Mouse (Mus musculus): Measurements from ENCODE around the gene Kdelc2. TPM values are rescaled to one million over a fixed set of nuclear protein-coding genes. Genes with fewer than 3 reads are reported as not detected.
A peak's percentile ranks its signal among the peaks of the same experiment; 100 is the strongest.

The Kdelc2 gene
- total RNA-seq, 2 experiments from 2014 or later: 0.34 to 0.96 TPM

DNA sequence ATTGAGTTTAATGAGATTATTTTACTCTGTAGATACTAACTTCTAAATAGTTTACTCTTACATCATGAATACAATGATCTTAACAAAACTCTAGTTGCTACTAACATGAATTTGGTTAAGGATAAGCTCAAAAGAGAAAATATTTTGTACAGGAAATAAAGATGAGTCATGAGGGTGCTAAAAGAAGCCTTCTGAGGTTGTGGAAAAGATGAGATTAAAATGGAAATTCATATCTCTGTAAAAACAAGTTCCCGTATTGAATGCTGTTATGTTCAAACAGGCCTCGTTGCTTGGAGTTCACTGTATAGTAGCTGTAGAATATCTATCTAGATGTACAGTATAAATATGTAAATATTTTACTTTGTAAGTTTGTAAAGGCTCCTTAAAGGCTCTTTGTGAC lies 3.2 kb upstream of the Kdelc2 start:
- ATAC-seq (replicated peaks; ENCODE audit: low FRiP score, poor library complexity, severe bottlenecking): no peak

DNA sequence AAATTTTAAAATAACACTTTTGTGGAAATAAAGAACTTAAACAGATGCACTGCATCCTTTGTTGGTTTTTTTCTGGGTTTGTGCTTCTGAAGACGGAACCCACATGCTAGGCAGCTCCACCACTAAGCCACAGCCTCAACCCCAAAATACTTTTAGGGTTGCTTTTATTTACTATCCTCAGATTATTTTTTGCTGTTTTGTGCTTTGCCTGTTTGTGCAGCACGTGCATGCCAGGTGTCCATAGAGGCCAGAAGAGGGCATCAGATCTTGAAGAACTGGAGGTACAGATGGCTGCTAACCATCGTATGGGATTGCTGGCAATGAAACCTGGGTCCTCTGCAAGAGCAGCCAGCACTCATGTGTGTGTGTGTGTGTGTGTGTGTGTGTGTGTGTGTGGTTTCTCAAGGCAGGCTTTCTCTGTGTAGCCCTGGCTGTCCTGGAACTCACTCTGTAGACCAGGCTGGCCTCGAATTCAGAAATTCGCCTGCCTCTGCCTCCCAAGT lies 2.7 kb upstream of the Kdelc2 start:
- no peak for ATAC-seq (replicated peaks; ENCODE audit: low FRiP score, poor library complexity, severe bottlenecking)

DNA sequence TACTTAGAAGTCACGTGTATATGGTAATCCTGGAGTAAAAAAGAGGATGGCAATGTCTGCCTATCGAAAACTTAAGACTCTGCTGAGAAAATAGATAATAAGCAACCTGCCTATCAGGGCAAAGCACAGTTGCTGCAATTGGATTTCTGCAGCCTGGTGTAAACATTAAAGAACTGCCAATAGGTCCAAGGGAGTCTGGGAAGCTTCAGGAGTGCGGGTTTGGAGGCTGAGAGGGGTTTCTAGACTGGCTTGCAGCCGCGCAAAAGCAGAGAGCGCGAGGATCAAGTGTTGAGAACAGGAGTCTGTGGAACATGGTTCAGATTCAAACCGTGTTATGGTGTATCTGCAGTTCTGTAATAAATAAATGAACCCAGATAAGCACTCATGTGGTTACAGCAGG lies 1.0 kb downstream of the Kdelc2 start:
- ATAC-seq (replicated peaks; ENCODE audit: low FRiP score, poor library complexity, severe bottlenecking): no peak

DNA sequence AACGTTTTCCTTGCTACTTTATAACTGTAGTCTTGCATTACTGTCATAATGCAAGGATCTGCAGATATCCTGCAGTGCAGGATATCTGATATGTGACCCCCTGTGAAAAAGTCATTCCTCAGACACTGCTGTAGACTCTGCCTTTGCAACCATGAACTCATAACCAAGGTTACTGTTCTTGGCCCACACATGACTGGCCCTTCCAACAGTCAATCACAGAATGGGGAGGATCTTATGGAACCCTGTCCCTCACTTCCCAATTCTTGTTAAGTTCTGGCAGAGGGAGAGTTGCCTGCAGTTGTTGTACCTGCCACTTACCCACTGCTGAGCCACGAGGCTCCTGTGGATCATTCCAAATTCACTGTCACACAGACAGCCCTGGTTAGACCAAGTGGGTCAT lies 3.6 kb downstream of the Kdelc2 start:
- ATAC-seq (replicated peaks; ENCODE audit: low FRiP score, poor library complexity, severe bottlenecking): no peak

DNA sequence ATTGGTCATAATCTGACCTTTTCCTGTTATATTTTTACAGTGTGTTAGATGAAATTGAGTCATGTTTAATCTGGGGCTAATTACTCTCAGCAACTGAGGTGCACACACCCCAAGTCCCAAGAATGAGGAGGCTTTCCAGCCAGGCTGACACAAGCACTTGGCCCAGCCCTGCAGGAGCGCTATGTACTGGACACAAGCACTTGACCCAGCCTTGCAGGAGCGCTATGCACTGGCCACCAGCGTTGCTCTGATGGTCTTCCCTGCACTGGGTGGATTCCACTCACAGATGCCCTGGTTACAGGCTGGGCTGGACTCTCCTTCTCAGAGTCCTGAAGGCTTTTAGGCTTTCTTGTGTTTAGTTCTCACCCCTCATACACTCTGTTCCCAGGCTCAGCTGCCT lies 5.3 kb downstream of the Kdelc2 start:
- no peak for ATAC-seq (replicated peaks; ENCODE audit: low FRiP score, poor library complexity, severe bottlenecking)

DNA sequence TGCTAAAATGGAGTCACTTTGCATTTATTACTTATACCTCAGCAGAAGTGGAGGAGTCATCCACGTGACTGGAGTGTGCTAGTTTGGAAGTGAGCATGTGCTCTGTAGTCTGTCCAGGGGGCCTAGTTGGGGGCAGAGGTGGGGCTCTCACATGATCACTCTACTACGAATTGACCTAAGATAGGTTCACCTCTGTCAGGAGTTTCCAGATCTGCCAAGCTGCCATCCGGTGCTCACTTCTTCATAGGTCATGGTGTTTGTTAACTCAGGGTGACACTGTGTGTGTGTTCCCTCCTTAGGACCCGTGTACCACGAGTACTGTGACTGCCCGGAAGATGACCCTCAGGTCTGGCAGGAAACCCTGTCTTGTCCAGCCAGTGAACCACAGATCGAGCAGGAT lies 6.3 kb downstream of the Kdelc2 start:
- no peak for ATAC-seq (replicated peaks; ENCODE audit: low FRiP score, poor library complexity, severe bottlenecking)

DNA sequence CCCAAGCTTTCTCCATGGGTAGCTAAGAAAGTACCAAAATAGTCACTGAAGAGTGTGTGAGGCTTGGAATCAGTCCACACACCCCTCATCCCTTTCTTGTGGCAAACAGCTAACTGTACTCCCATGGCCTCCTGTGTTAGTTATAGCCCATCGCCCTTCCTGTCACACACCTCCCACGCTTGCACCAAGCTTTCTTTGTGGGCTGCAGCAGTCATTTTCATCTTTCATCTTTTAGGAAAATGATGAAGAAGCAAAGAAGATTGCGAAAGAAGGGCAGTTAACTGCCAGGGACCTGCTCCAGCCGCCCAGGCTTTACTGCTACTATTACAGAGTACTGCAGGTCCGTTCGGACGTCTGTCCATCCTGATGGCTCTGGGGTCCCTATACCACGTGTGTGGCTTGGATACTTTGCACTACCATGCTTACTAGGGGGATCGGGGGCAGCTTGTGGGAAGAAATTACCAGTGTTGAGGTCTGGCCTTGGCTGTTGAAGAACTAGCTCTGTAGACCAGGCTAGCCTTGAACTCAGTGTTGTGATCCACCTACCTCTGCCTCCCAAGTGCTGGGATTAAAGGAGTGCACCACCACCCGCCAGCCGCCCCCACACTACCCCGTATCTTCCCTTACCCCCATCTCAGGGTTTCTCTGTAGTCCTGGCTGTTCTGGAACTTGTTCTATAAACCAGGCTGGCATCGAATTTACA lies 14.0 kb downstream of the Kdelc2 start:
- ATAC-seq (replicated peaks; ENCODE audit: low FRiP score, poor library complexity, severe bottlenecking): no peak

DNA sequence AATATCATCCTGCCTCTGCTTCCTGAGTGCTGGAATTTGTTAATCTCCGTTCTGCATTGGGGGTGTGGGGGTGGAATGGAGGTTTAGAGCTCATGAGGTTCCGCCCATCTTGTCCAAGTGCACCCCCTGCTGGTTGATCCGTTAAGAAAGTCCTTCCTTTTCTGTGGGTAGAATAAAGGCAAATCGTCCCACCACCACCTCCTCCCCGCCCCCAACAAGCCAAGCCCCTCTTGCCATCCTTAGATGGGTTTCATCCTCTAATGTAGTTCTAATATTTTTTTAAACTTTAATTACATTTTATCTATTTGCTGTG lies 14.5 kb downstream of the Kdelc2 start:
- no peak for ATAC-seq (replicated peaks; ENCODE audit: low FRiP score, poor library complexity, severe bottlenecking)

DNA sequence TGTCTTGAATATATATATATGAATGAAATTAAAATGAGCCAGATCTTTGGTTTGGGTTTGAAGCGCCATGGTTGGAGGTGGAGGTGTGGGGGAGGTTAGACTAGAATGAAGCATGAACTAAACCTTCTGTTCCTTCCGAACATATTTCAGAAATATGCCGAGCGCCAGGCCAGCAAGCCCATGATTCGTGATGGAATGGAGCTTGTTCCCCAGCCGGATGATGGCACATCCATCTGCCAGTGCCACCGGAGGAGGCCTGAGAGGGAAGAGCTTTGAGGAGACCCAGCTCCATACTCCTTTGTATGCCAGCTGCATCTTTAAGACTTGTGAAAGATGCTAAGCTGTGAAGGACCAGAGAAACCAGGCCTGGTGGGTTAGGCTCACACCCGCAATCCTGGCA lies 15.7 kb downstream of the Kdelc2 start:
- no peak for ATAC-seq (replicated peaks; ENCODE audit: low FRiP score, poor library complexity, severe bottlenecking)

DNA sequence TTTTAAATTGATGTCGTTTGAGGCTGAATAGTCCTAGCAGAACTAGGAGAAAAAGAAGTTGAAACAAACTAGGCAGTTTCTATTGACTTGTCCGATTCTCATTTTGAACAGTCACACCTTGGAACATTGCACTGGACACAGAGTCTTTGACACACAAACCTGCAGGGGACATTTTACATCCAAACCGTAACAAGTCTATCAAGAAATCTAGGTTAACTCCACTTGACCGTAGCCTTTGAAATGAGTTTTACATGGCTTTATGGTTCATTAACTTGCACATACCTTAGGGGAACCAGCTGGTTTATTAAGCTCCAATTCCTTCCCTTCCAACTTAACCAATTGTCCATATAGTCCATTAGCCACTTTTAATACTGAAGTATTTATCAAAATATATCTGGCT lies 16.9 kb downstream of the Kdelc2 start:
- ATAC-seq (replicated peaks; ENCODE audit: low FRiP score, poor library complexity, severe bottlenecking): no peak

DNA sequence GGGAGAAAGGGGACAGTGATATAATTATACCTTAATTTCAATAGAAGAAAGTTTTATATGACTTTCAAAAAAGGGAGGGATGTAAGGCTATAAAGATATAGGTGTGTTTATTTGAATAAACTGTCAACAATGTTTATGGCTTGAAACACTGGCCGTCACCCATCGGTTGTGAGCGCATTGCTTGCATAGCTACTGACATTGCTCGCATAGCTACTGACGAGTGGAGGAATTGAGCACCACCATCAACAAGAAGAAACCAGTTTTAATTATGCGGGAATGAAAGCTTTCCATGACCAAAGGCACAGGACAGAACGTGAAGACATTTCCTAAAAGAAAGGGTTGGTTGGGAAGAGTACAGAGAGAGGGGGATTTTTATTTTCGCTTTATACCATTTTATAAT lies 17.3 kb downstream of the Kdelc2 start:
- ATAC-seq (replicated peaks; ENCODE audit: low FRiP score, poor library complexity, severe bottlenecking): no peak

DNA sequence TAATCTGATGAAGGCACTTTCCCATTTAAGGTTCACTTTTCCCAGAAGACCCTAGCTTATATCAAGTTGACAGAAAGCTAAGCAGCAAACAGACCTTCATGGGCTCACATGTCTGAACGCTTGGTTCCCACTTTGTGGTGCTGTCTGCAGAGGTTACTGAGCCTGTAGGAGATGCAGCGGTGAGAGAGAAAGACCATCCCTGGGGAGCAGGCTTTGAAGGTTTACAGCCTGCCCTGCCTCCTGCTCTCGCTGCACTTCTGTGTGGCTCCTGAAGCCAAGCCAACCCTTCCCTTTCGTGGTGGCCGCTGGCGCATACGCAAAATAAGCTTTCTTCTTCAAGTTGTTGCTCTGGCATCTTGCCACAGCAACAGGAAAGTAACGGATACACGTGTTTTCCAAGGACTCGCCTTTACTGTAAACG lies 18.5 kb downstream of the Kdelc2 start, which contains the start of gene 4930550C14Rik:
Gene 4930550C14Rik, plus strand, starts transcription at position 35 of the 421 bp plus-strand sequence.
- ATAC-seq (replicated peaks; ENCODE audit: low FRiP score, poor library complexity, severe bottlenecking): no peak

DNA sequence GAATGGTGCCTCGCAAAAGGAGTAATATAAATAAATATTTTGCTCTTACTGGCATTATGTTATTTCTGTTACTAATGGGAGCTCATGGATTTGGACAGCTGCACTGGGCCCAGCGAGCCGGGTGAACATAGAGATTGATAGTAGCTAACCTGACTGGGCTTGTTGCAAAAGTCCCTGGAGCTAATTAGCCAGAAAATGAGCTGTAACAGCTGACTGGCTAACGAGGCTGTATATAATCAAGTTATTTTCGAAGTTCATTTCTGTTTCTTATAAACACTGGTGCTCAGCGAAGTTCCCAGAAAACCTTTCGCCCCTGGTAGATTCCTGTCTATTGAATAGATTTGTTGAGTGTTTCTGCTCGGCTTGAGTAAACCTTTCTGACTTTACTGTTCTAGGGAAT lies 19.2 kb downstream of the Kdelc2 start:
- ATAC-seq (replicated peaks; ENCODE audit: low FRiP score, poor library complexity, severe bottlenecking): no peak

DNA sequence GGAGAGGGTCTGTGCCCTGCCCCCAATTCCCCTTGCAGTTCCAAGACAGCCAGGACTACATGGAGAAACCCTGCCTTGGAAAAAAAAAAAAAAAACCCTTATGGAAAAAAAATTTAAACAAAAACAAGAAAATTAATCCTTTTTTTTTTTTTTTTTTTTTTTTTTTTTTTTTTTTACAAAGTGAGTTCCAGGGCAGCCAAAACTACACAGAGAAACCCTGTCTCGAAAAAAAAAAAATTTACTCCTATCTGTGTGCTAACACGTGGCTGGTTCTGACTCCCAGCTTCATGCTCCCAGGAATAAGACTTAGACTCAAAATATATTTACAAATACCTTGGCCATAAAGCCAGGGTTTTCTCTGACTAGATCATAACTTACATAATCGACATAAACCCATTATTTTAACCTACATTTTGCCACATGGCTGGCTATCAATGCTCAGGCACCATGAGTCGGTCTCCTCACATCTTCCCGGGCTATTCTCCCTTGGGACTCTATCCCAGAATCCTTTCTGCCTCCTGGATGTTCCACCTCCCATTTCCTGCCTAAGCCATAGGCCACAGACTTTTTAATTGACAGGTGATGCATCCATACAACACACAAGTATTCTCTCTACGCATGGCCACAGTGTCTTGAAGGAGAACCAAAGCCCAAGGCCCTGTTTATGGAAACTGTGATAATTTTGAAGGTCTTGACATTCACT lies 20.4 kb downstream of the Kdelc2 start:
- ATAC-seq (replicated peaks; ENCODE audit: low FRiP score, poor library complexity, severe bottlenecking): no peak

DNA sequence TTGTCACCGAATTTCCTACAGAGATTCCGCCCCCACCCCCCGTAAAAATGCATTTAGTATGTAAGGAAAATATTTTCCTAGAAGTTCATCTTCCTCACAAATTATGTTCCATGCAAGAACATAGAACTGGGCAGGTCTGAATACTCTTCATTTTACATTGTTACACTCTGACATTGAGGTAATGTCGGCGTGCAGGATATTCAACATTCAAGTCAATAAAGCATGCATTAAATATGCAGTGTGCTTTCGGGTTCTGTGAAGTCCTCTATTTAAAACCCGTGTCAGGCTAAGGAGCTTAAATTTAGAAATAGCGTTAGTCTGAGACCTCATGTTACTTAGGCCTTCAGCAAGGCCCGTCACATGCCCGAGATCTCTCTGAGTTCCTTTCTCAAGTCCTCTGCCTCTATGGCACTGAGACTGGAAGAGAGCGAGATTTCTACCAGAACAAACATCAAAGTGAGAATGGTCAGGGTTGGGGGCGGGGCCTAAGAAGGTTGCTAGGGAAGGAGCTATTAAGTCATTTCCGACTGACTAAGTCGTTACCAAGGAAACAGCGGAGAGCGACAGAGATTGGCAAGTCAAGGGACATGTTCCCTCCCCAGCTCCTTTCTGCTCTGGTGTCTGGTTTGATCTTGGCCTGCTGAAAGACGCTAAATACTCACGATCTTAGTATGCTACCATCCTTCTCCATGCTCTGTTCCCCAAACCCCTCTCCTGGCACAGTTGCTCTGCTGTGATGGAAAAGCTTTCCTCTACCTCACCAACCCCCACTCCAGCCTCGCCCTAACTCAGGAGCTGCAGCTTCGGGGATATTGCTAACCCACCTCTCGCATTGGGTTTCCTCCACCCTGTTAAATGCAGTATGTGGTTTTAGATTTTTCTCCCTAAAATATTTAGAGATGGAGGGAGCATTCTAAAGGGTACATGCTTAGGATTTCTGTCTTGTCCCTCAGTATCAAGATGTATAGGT lies 21.2 kb downstream of the Kdelc2 start:
- ATAC-seq (replicated peaks; ENCODE audit: low FRiP score, poor library complexity, severe bottlenecking): peak; percentile 79

DNA sequence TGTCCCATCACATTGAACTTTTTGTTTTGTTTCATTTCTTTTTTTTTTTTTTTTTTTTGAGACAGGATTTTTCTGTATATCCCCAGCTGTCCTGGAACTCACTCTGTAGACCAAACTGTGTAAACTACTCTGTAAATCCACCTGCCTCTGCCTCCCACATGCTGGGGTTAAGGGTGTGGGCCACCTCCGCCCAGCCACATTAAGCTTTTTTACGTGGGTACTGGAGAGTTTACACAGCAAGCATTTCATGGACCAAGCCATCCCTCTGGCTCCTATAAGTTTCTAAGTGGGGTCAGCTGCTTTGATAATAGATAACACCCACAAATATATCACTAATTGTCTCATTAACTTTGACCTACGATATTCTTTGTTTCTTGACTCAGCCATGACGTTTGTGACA lies 24.7 kb downstream of the Kdelc2 start:
- ATAC-seq (replicated peaks; ENCODE audit: low FRiP score, poor library complexity, severe bottlenecking): no peak

DNA sequence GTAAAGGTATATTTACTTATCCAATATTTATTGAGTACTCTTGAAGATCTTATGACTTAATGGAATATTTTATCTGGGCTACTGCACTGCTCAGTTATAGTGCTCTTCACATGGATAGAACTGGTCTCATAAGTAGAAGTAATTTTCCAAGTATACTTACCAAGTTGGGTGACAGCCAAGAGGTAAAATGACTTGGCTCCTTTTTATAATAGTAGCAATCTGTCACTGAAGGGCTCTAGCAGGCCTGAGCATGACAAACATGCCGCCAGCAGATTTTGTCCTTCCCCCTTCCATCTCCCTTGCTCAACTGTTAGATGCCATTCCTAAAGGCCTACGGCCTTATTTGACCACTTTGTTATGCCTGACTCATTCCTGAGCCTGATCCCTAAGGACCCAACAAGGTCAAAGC lies 25.1 kb downstream of the Kdelc2 start:
- no peak for ATAC-seq (replicated peaks; ENCODE audit: low FRiP score, poor library complexity, severe bottlenecking)

DNA sequence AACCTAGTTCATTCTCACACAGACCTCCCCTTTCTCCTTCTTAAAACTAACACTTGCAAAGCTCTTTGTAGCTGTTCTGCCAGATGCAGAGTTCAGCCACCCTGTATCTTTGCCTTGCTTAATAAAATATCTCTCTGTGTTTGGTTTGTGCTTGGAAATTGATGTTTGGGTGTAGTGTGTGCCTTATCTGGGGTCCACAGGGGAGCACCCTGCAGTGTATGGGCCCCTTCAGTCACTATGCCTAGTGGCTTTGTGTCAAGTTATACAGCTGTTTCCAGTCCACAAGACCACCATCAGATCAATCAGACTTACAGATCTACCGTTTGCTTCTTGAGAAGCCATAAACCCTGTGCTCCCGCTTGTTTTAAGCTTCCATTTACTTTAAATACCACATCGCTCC lies 25.6 kb downstream of the Kdelc2 start:
- no peak for ATAC-seq (replicated peaks; ENCODE audit: low FRiP score, poor library complexity, severe bottlenecking)

DNA sequence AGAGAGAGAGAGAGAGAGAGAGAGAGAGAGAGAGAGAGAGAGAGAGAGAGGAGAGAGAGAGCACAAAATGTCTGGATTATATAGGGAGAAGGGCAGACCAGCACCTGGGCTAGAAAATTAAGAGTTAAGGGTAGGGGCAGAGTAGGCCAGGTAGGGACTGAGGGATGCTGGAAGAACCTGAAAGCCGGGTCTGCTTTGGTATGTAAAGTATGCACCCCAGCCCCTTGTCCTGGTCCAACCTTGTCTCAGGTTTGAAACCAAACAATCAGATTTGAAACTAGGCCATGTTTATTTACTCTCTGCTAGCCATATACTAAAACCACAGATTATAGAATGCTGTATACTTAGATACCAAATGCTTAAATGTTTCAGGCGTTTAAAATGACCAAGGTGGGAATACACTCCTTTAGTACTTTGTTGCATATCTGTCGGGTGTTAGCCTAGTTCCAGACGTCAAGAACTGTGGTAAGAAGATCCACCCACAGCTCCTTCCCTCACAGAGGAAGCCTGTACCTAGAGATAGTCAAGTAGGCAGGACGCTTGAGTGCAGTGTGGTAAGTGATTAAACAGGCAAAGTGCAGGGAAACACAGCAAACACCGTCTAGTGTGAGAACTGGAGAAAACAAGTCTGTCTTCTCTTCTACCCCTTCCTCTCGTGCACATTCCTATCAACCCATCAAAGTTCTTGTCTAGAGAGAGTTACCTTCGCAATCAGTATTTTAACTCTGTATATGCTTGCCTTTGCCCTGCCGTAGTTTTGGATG lies 38.5 kb downstream of the Kdelc2 start:
- ATAC-seq (replicated peaks; ENCODE audit: low FRiP score, poor library complexity, severe bottlenecking): peak; percentile 97

DNA sequence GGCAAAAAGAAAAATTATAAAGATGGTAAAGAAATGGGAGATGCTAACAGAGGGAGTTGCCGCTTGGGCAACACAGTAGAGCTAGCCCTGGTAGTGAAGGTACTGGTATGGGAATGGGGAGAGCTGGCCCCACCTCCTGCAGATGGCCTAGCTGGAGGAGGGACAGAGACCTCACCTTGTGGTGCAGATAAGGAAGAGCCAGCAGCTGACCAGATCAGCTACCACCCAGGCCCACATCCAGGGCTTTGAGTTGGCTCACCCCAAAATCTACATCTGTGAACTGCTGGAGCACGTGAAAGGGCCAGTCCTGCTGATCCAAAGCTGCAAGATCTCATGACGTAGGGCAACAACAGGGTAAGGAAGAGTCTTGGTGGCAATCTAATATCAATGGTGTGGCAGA lies 42.9 kb downstream of the Kdelc2 start:
- 0 out of 2 replicates have a peak, but pooled peaks have one; percentile 3 for ATAC-seq (replicated peaks; ENCODE audit: low FRiP score, poor library complexity, severe bottlenecking)

Measured in erythroblast, adult 5-6 weeks (primary cell).